Mouse (Mus musculus): ENCODE data around the gene Rab20.
"Not testable (repeated sequence)": the region's sequence is repeated elsewhere in the genome, so short reads cannot be mapped to it uniquely, and the experiment has no call there.

The Rab20 gene

GRCm38 (mm10) chr8:11477811-11478761, at the start of gene Rab20:
Gene Rab20, minus strand, starts transcription at chr8:11478710.
- DNase-seq (ENCODE audit: low spot score in 2 of 2), result no peak

GRCm38 (mm10) chr8:11523331-11523730, 44.8 kb upstream of the Rab20 start:
- DNase-seq (ENCODE audit: low spot score in 2 of 2), result no peak

GRCm38 (mm10) chr8:11518676-11519075, 40.2 kb upstream of the Rab20 start:
- DNase-seq (ENCODE audit: low spot score in 2 of 2), result no peak

GRCm38 (mm10) chr8:11518056-11518396, 39.5 kb upstream of the Rab20 start:
- DNase-seq (ENCODE audit: low spot score in 2 of 2), result no peak

- no peak for DNase-seq (ENCODE audit: low spot score in 2 of 2)
Measured at GRCm38 (mm10) chr8:11517366-11518055, 39.0 kb upstream of the Rab20 start.

GRCm38 (mm10) chr8:11516292-11516691, 37.8 kb upstream of the Rab20 start:
- no peak for DNase-seq (ENCODE audit: low spot score in 2 of 2)

- no peak for DNase-seq (ENCODE audit: low spot score in 2 of 2)
Measured at GRCm38 (mm10) chr8:11513247-11513646, 34.7 kb upstream of the Rab20 start.

GRCm38 (mm10) chr8:11512711-11513110, 34.2 kb upstream of the Rab20 start:
- no peak for DNase-seq (ENCODE audit: low spot score in 2 of 2)

GRCm38 (mm10) chr8:11510971-11511370, 32.5 kb upstream of the Rab20 start:
- no peak for DNase-seq (ENCODE audit: low spot score in 2 of 2)

- DNase-seq (ENCODE audit: low spot score in 2 of 2), result no peak
Measured at GRCm38 (mm10) chr8:11508880-11509279, 30.4 kb upstream of the Rab20 start.

GRCm38 (mm10) chr8:11506802-11507201, 28.3 kb upstream of the Rab20 start:
- no peak for DNase-seq (ENCODE audit: low spot score in 2 of 2)

- no peak for DNase-seq (ENCODE audit: low spot score in 2 of 2)
Measured at GRCm38 (mm10) chr8:11506074-11506473, 27.6 kb upstream of the Rab20 start.

- no peak for DNase-seq (ENCODE audit: low spot score in 2 of 2)
Measured at GRCm38 (mm10) chr8:11503476-11504232, 25.1 kb upstream of the Rab20 start.

GRCm38 (mm10) chr8:11498786-11499485, 20.4 kb upstream of the Rab20 start:
- no peak for DNase-seq (ENCODE audit: low spot score in 2 of 2)

- no peak for DNase-seq (ENCODE audit: low spot score in 2 of 2)
Measured at GRCm38 (mm10) chr8:11498281-11498680, 19.8 kb upstream of the Rab20 start.

GRCm38 (mm10) chr8:11497017-11497990, 18.8 kb upstream of the Rab20 start, which contains the start of gene Naxd:
Gene Naxd, plus strand, starts transcription at chr8:11497506.
- peak; percentile 92 to 93 for DNase-seq (ENCODE audit: low spot score in 2 of 2)

GRCm38 (mm10) chr8:11492340-11492739, 13.8 kb upstream of the Rab20 start:
- not testable (repeated sequence) for DNase-seq (ENCODE audit: low spot score in 2 of 2)

- DNase-seq (ENCODE audit: low spot score in 2 of 2), result no peak
Measured at GRCm38 (mm10) chr8:11487229-11487628, 8.7 kb upstream of the Rab20 start.

GRCm38 (mm10) chr8:11486142-11486541, 7.6 kb upstream of the Rab20 start:
- peak; percentile 57 to 68 for DNase-seq (ENCODE audit: low spot score in 2 of 2)

- no peak for DNase-seq (ENCODE audit: low spot score in 2 of 2)
Measured at GRCm38 (mm10) chr8:11482537-11482936, 4.0 kb upstream of the Rab20 start.
